Mouse (Mus musculus): ENCODE measurements at regions not wholly inside any gene's neighbourhood (a gene's known extent, or its start where the extent isn't known, plus 50 kb on each side); places are given as distances from the start of the nearest gene placed in this dataset.

- no peak for TF ChIP-seq CTCF (IDR thresholded peaks at IDR 0.05; ENCODE audit: borderline replicate concordance, control insufficient read depth, extremely low read depth, insufficient read depth, low read length, poor library complexity)
- no peak for TF ChIP-seq POLR2A (IDR thresholded peaks at IDR 0.05; ENCODE audit: control insufficient read depth, extremely low read depth, insufficient read depth, low read length, poor library complexity)
Observed at GRCm38 (mm10) chr1:137571190-137571904, 604.2 kb downstream of the Ptprc start.

Measured in thymus, adult 2 months (tissue).